Mouse (Mus musculus) cerebellum, adult 2 months (tissue): ENCODE results near the gene Dixdc1.

Experiments
- CTCF ChIP-seq: fragments of 200-500 bp; IDR thresholded peaks from 2 replicates; pipeline ENCODE4 v1.5.1; 2011; ENCODE audit warnings: low read depth, mild to moderate bottlenecking, control low read depth, low read length, moderate library complexity, borderline replicate concordance; ENCODE audit not compliant: insufficient read depth
- POLR2A ChIP-seq: fragments of 200-500 bp; IDR thresholded peaks from 2 replicates; pipeline ENCODE4 v1.6.1; 2011; ENCODE audit warnings: low read length, control low read depth, borderline replicate concordance; ENCODE audit not compliant: insufficient read depth

GRCm38 (mm10) chr9:50724147-50724546, 15.2 kb downstream of the Dixdc1 start:
- no peak for TF ChIP-seq CTCF
- no peak for TF ChIP-seq POLR2A
